Mouse (Mus musculus) embryonic facial prominence, embryonic 13.5 days (tissue): ENCODE results near the gene Rhobtb1. TPM values are rescaled to one million over a fixed set of nuclear protein-coding genes. Genes with fewer than 3 reads are reported as not detected.

Source experiments
- ATAC-seq: fragments of 200-750 bp; cut with Nextera tagmentation; 2 replicates; pipeline ENCODE4 v1.8.0; 2017; ENCODE audit warnings: low read depth; ENCODE audit not compliant: insufficient number of reproducible peaks, insufficient read depth, low FRiP score, low TSS enrichment
- H3K27ac ChIP-seq: fragments of 300-500 bp; sonication (generic); 2 replicates; pipeline ENCODE4 v1.5.1; 2015; ENCODE audit warnings: moderate library complexity, mild to moderate bottlenecking, inconsistent platforms
- H3K27me3 ChIP-seq: fragments of 300-500 bp; sonication (generic); 2 replicates; pipeline ENCODE4 v1.6.1; 2015; ENCODE audit warnings: mild to moderate bottlenecking, inconsistent platforms
- H3K36me3 ChIP-seq: fragments of 300-500 bp; sonication (generic); 2 replicates; pipeline ENCODE4 v1.6.1; 2015; ENCODE audit warnings: mild to moderate bottlenecking, inconsistent platforms
- H3K4me1 ChIP-seq: fragments of 300-500 bp; sonication (generic); 2 replicates; pipeline ENCODE4 v1.6.1; 2015; ENCODE audit warnings: inconsistent platforms
- H3K4me2 ChIP-seq: fragments of 300-500 bp; sonication (generic); 2 replicates; pipeline ENCODE4 v1.6.1; 2015; ENCODE audit warnings: moderate library complexity, mild to moderate bottlenecking, inconsistent platforms
- H3K4me3 ChIP-seq: fragments of 300-500 bp; sonication (generic); 2 replicates; pipeline ENCODE4 v1.5.1; 2015; ENCODE audit warnings: mild to moderate bottlenecking, inconsistent platforms
- H3K9ac ChIP-seq: fragments of 300-500 bp; sonication (generic); 2 replicates; pipeline ENCODE4 v1.6.1; 2015; ENCODE audit warnings: mild to moderate bottlenecking, inconsistent platforms
- H3K9me3 ChIP-seq: fragments of 300-500 bp; sonication (generic); 2 replicates; pipeline ENCODE4 v1.6.1; 2016; ENCODE audit warnings: inconsistent platforms
- WGBS: fragments of 180-500 bp; shearing (Covaris S2); methylation state at CpG from one replicate; pipeline ENCODE4 v1.1.7; 2015; ENCODE audit warnings: mixed read lengths; 5-methylcytosine and 5-hydroxymethylcytosine counted together
- polyA plus RNA-seq: library from polyadenylated mRNA; unstranded; fragments of >200 nt; fragmentation: Nextera tagmentation; extraction: Ambion mirVana; gene quantifications from 2 replicates; pipeline ENCODE4 v1.2.1, GENCODE M21; 2015

Rhobtb1 gene
- polyA plus RNA-seq, 1 experiment from 2014 or later: 29.2 TPM

DNA sequence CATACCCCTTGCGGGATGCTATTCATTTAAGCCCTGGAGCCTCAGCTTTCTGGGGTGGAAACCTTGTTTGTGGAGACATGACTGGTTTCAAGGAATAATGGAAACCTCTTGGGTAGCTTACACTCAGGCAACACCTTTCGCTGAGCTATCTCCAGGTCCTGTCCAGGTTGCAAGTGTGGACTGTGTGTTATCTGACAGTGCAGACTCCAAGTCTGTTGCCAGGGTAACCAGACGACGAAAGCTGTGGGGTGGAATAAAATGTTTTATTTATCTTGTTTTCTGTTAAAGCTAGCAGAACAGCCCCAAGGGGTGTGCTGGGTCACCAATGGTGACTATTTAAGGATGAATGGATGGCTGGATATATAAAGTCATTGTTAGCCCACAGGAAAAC, 177.4 kb downstream of the Rhobtb1 start:
- no peaks in the 10 kb centered on the region for H3K9me3 ChIP-seq
- H3K4me2 ChIP-seq: no peak overlapping the region
- 76% methylated on average over 4 of the region's 4 CpGs for WGBS
- no peaks in the 10 kb centered on the region for H3K4me1 ChIP-seq
- H3K9ac ChIP-seq: no peak overlapping the region
- no peaks in the 10 kb centered on the region for H3K27me3 ChIP-seq
- ATAC-seq: no peak
- H3K4me3 ChIP-seq: no peak overlapping the region
- H3K36me3 ChIP-seq: peaks cover 4% of the 10 kb centered on the region; the same call in 1 of the 2 replicates
- H3K27ac ChIP-seq: no peak overlapping the region

- WGBS: 81% methylated on average over 6 of the region's 6 CpGs
- Histone ChIP-seq H3K4me2 (no peak overlapping the region), H3K4me3 (no peak overlapping the region), H3K27me3 (no peaks in the 10 kb centered on the region), H3K27ac (no peak overlapping the region), H3K36me3 (peaks cover 21% of the 10 kb centered on the region), H3K4me1 (0 out of 2 replicates have a peak, but pooled peaks cover 3% of the 10 kb centered on the region), H3K9ac (no peak overlapping the region), H3K9me3 (no peaks in the 10 kb centered on the region)
- no peak for ATAC-seq
Observed at GRCm38 (mm10) chr10:69331231-69331630, 180.0 kb downstream of the Rhobtb1 start.

GRCm38 (mm10) chr10:69333212-69333611, 182.0 kb downstream of the Rhobtb1 start:
- Histone ChIP-seq H3K36me3 (peaks cover 41% of the 10 kb centered on the region), H3K4me3 (no peak overlapping the region), H3K4me1 (0 out of 2 replicates have a peak, but pooled peaks cover 3% of the 10 kb centered on the region), H3K27ac (no peak overlapping the region), H3K9me3 (no peaks in the 10 kb centered on the region), H3K9ac (no peak overlapping the region), H3K4me2 (no peak overlapping the region), H3K27me3 (no peaks in the 10 kb centered on the region)
- no peak for ATAC-seq
- WGBS: 87% methylated on average over 11 of the region's 11 CpGs

DNA sequence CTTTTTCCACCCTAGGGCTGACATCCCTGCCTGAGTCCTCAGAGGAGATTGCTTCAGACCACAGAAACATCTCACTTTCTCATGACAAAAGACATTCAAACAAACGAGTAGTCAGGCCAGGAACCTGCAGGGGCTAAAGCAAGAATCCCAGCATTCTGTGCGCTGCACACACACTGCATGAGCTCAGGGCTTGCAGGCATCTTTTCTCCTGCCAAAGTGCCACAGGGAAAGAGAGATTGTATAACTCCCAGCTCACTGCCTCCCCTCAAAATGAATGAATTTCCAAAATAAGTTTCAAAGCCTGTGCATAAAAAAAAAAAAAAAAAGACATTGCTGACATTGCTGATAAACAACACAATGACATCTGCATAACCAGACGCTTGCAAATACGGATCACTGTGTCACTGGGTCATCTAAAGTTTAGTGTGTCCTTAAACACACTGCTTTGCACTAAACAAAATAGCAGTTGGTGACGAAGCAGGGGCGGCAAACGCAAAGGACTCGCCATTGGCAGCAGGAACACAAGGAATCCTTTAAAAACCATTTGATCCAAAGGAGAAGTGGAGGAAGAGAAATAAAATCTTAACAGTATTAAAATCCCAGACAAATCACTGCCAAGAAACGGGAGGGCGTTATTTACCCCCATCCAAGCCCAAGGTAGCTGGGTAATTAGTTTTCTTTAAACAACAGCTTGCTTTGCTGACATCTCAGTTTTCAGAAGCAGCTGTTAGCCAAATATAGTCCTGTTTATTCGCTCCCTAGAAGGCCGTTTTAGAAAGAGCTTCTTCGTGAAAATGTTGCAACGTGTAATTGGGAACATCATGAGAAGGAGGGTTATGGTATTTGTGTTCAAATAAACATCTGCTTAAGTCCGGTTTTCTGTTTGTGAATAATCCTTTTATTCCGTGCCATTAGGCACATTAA, 183.3 kb downstream of the Rhobtb1 start:
- peaks cover 54% of the 10 kb centered on the region for H3K36me3 ChIP-seq
- no peak for ATAC-seq
- H3K9me3 ChIP-seq: no peaks in the 10 kb centered on the region
- WGBS: 62% methylated on average over 16 of the region's 16 CpGs
- 0 out of 2 replicates have a peak, but pooled peaks cover 3% of the 10 kb centered on the region for H3K4me1 ChIP-seq
- H3K27me3 ChIP-seq: no peaks in the 10 kb centered on the region
- H3K4me3 ChIP-seq: no peak overlapping the region
- no peak overlapping the region for H3K4me2 ChIP-seq
- H3K9ac ChIP-seq: no peak overlapping the region
- H3K27ac ChIP-seq: 0 out of 2 replicates have a peak overlapping the region, but pooled peaks have one; percentile 28

- H3K4me2 ChIP-seq: no peak overlapping the region
- H3K27ac ChIP-seq: peak overlapping the region; percentile 28; the same call in 1 of the 2 replicates
- 66% methylated on average over 7 of the region's 7 CpGs for WGBS
- H3K36me3 ChIP-seq: peaks cover 60% of the 10 kb centered on the region
- H3K9ac ChIP-seq: no peak overlapping the region
- no peak overlapping the region for H3K4me3 ChIP-seq
- H3K4me1 ChIP-seq: 0 out of 2 replicates have a peak, but pooled peaks cover 3% of the 10 kb centered on the region
- ATAC-seq: no peak
- H3K27me3 ChIP-seq: no peaks in the 10 kb centered on the region
- H3K9me3 ChIP-seq: no peaks in the 10 kb centered on the region
Observed at GRCm38 (mm10) chr10:69335195-69335536, 183.9 kb downstream of the Rhobtb1 start.

DNA sequence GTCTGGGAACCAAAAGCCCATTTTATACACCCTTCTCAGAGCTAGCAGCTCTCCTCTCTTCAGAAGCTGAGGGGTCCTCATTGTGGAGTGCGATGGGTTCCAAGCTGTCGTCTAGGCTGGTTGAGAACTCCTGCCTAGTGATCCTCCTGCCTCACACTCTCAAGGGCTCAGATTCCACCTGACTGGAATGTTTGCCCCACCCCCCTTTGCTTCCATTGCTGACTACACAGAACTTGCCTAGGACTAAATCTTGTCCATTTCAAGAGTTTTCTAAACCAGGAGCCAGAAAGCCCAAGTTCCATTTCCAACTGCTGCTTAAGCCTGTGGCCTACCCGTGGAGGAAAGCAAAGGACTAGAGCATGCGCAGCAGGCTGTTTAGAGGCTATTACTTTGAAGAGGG, 184.4 kb downstream of the Rhobtb1 start:
- peaks cover 65% of the 10 kb centered on the region for H3K36me3 ChIP-seq
- no peak overlapping the region for H3K4me2 ChIP-seq
- no peaks in the 10 kb centered on the region for H3K27me3 ChIP-seq
- H3K9me3 ChIP-seq: no peaks in the 10 kb centered on the region
- no peak for ATAC-seq
- no peak overlapping the region for H3K4me3 ChIP-seq
- H3K9ac ChIP-seq: no peak overlapping the region
- WGBS: 78% methylated on average over 4 of the region's 4 CpGs
- H3K4me1 ChIP-seq: 0 out of 2 replicates have a peak, but pooled peaks cover 3% of the 10 kb centered on the region
- H3K27ac ChIP-seq: peak overlapping the region; percentile 28; the same call in 1 of the 2 replicates

DNA sequence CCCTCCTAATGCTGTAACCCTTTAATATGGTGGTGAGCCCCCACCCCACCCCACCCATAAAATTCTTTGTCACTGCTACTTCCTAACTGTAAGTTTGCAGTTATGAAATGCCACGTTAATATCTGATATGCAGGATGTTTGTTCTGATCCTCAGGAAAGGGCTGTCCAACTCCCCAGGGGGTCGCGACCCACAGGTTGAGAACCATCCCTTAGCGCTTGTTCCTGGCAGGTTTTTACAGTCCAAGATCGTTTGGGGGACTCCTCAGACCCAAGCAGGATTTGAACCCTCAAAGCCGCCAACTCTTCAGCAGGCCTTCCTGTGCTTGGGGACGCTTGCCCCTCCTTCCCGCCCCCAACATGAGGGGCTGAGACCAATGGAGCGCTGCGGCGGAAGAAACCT, 185.0 kb downstream of the Rhobtb1 start:
- 88% methylated on average over 11 of the region's 11 CpGs for WGBS
- Histone ChIP-seq H3K4me3 (no peak overlapping the region), H3K9me3 (no peaks in the 10 kb centered on the region), H3K9ac (no peak overlapping the region), H3K27me3 (no peaks in the 10 kb centered on the region), H3K4me1 (0 out of 2 replicates have a peak, but pooled peaks cover 3% of the 10 kb centered on the region), H3K36me3 (peaks cover 70% of the 10 kb centered on the region), H3K4me2 (no peak overlapping the region), H3K27ac (no peak overlapping the region)
- no peak for ATAC-seq

DNA sequence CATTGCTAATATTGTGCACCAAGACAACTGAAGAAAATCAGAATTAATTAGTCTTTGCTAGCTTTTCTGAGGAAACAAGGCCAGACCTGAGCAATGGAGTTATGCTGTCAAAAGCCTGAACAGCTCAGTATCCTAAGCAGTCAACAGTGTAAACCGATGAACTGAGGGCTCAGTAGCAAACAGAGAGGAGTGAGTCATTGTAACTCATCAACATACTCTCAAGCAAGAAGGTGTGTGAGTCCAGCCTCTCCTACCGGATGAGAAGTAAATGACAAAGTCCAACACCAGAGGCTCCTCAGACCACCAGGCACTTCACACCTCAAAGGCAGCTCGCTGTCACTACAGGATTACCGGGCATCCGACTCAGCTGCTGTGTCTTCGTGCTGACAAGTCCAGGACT, 188.8 kb downstream of the Rhobtb1 start:
- no peak for ATAC-seq
- H3K27me3 ChIP-seq: no peaks in the 10 kb centered on the region
- no peaks in the 10 kb centered on the region for H3K4me1 ChIP-seq
- 93% methylated on average over 6 of the region's 6 CpGs for WGBS
- H3K36me3 ChIP-seq: peaks cover 95% of the 10 kb centered on the region
- no peak overlapping the region for H3K9ac ChIP-seq
- no peaks in the 10 kb centered on the region for H3K9me3 ChIP-seq
- H3K4me3 ChIP-seq: no peak overlapping the region
- no peak overlapping the region for H3K27ac ChIP-seq
- H3K4me2 ChIP-seq: no peak overlapping the region

Other genes starting within 250 kb of the Rhobtb1 start
- 2.9 and 3.0 TPM in 2 replicates for gene A930033H14Rik, start 61.7 kb downstream of the Rhobtb1 start, polyA plus RNA-seq
- 399 and 458 TPM in 2 replicates for gene Cdk1, start 201.5 kb downstream of the Rhobtb1 start, polyA plus RNA-seq
- 30.3 and 32.3 TPM in 2 replicates for gene Ank3, start 247.3 kb downstream of the Rhobtb1 start, polyA plus RNA-seq